Mouse (Mus musculus) kidney, adult 2 months (tissue): ENCODE measurements around the gene Llgl1. TPM values are rescaled to one million over a fixed set of nuclear protein-coding genes. Genes with fewer than 3 reads are reported as not detected.

Source experiments
- DNase-seq: peaks from one replicate; pipeline ENCODE4 v3.0.0; 2021
- H3K27ac ChIP-seq: fragments of 200-500 bp; 2 replicates; pipeline ENCODE4 v1.5.1; 2012; ENCODE audit warnings: low read depth, low read length, control low read depth, inconsistent platforms; ENCODE audit not compliant: insufficient read depth
- H3K27me3 ChIP-seq: fragments of 200-500 bp; replicated peaks from 2 replicates; pipeline ENCODE4 v1.6.1; 2012; ENCODE audit warnings: mild to moderate bottlenecking, moderate library complexity, low read length, inconsistent platforms; ENCODE audit not compliant: control insufficient read depth, insufficient read depth
- H3K36me3 ChIP-seq: fragments of 200-500 bp; 2 replicates; pipeline ENCODE4 v1.6.1; 2012; ENCODE audit warnings: mild to moderate bottlenecking, moderate library complexity, low read length, inconsistent platforms; ENCODE audit not compliant: control insufficient read depth, insufficient read depth
- H3K4me1 ChIP-seq: fragments of 200-500 bp; 2 replicates; pipeline ENCODE4 v1.6.1; 2011; ENCODE audit warnings: low read length; ENCODE audit not compliant: control insufficient read depth, insufficient read depth
- H3K4me3 ChIP-seq: fragments of 200-500 bp; 2 replicates; pipeline ENCODE4 v1.5.1; 2011; ENCODE audit warnings: mild to moderate bottlenecking, low read depth, low read length, control low read depth; ENCODE audit not compliant: insufficient read depth
- CTCF ChIP-seq: fragments of 200-500 bp; conservative IDR thresholded peaks from 2 replicates; pipeline ENCODE4 v1.5.1; 2011; ENCODE audit warnings: low read depth, mild to moderate bottlenecking, control low read depth, low read length, moderate library complexity, mixed read lengths; ENCODE audit not compliant: insufficient read depth, insufficient read length
- POLR2A ChIP-seq: fragments of 200-500 bp; IDR thresholded peaks from one replicate; pipeline ENCODE4 v1.6.1; 2011; ENCODE audit warnings: low read depth, low read length, control low read depth
- WGBS: fragments of 180-500 bp; shearing (Covaris S2); methylation state at CpG from one replicate; pipeline ENCODE4 v1.1.7; 2018; 5-methylcytosine and 5-hydroxymethylcytosine counted together
- polyA plus RNA-seq: library from polyadenylated mRNA; depleted of rRNA; stranded (reverse); fragments of >200 nt; gene quantifications from 2 replicates; pipeline ENCODE4 v1.2.3, GENCODE M21; 2012

The Llgl1 gene
- polyA plus RNA-seq, 1 experiment: 26.2 TPM

GRCm38 (mm10) chr11:60709481-60710465 is 10.2 kb downstream of the Llgl1 start:
- no peak for DNase-seq
- H3K27me3 ChIP-seq: no peaks in the 10 kb centered on the region
- H3K4me3 ChIP-seq: no peak overlapping the region
- no peak overlapping the region for H3K27ac ChIP-seq
- H3K4me1 ChIP-seq: peaks cover 6% of the 10 kb centered on the region
- no peaks in the 10 kb centered on the region for H3K36me3 ChIP-seq
- WGBS: 84% methylated on average over 45 of the region's 45 CpGs
- no peak for TF ChIP-seq CTCF
- no peak for TF ChIP-seq POLR2A

GRCm38 (mm10) chr11:60711218-60711617 is 11.7 kb downstream of the Llgl1 start:
- H3K27me3 ChIP-seq: no peaks in the 10 kb centered on the region
- no peak overlapping the region for H3K27ac ChIP-seq
- H3K4me3 ChIP-seq: no peak overlapping the region
- no peak for TF ChIP-seq POLR2A
- TF ChIP-seq CTCF: no peak
- WGBS: 93% methylated on average over 17 of the region's 17 CpGs
- H3K36me3 ChIP-seq: peaks cover 1% of the 10 kb centered on the region; the same call in 1 of the 2 replicates
- peaks cover 6% of the 10 kb centered on the region for H3K4me1 ChIP-seq
- no peak for DNase-seq

- TF ChIP-seq POLR2A (no peak), CTCF (no peak)
- H3K27me3 ChIP-seq: no peaks in the 10 kb centered on the region
- WGBS: 91% methylated on average over 18 of the region's 18 CpGs
Measured at GRCm38 (mm10) chr11:60712040-60712439, 12.5 kb downstream of the Llgl1 start.

GRCm38 (mm10) chr11:60712639-60713255 is 13.2 kb downstream of the Llgl1 start:
- WGBS: 90% methylated on average over 13 of the region's 13 CpGs
- Histone ChIP-seq H3K4me3 (no peak overlapping the region), H3K27ac (no peak overlapping the region), H3K4me1 (peaks cover 6% of the 10 kb centered on the region), H3K36me3 (peaks cover 1% of the 10 kb centered on the region; the same call in 1 of the 2 replicates), H3K27me3 (no peaks in the 10 kb centered on the region)
- DNase-seq: no peak
- TF ChIP-seq POLR2A: no peak
- TF ChIP-seq CTCF: no peak

More at GRCm38 (mm10) chr11:60712040-60712439, 12.5 kb downstream of the Llgl1 start:
- DNase-seq: no peak
- peaks cover 1% of the 10 kb centered on the region; the same call in 1 of the 2 replicates for H3K36me3 ChIP-seq
- H3K4me1 ChIP-seq: peaks cover 6% of the 10 kb centered on the region
- no peak overlapping the region for H3K4me3 ChIP-seq
- H3K27ac ChIP-seq: no peak overlapping the region

- WGBS: 80% methylated on average over 5 of the region's 5 CpGs
- Histone ChIP-seq H3K4me1 (no peaks in the 10 kb centered on the region), H3K27me3 (no peaks in the 10 kb centered on the region), H3K36me3 (peaks cover 6% of the 10 kb centered on the region), H3K27ac (no peak overlapping the region), H3K4me3 (no peak overlapping the region)
- no peak for DNase-seq
- TF ChIP-seq CTCF (no peak), POLR2A (no peak)
Measured at GRCm38 (mm10) chr11:60715833-60716232, 16.3 kb downstream of the Llgl1 start.

- no peak for DNase-seq
- no peak overlapping the region for H3K27ac ChIP-seq
- peaks cover 6% of the 10 kb centered on the region for H3K36me3 ChIP-seq
- TF ChIP-seq CTCF (no peak), POLR2A (no peak)
- H3K4me3 ChIP-seq: no peak overlapping the region
- 83% methylated on average over 5 of the region's 5 CpGs for WGBS
- no peaks in the 10 kb centered on the region for H3K4me1 ChIP-seq
- no peaks in the 10 kb centered on the region for H3K27me3 ChIP-seq
Measured at GRCm38 (mm10) chr11:60719263-60719662, 19.7 kb downstream of the Llgl1 start.
